ENCODE assay signal across 27 mouse cellular contexts in genomic region chr5:24595261-24595660, GRCm38 (mm10). TPM values are rescaled to one million over a fixed set of nuclear protein-coding genes. Genes with fewer than 3 reads are reported as not detected.
DNase-seq lines count a peak whose midpoint lies in the region; ATAC-seq and TF ChIP-seq lines count a peak whose summit lies in the region.
"Had no signal": no experiment of that assay in that cellular context is flagged by ENCODE, and none has a peak within 500 bp of the region (broad histone marks: within the 10 kb centered on the region; RNA-seq: fewer than 3 reads in every experiment).

No protein-coding gene starts in this region.

- H3K9me3 ChIP-seq in forebrain, postnatal 0 days (ENCODE audit: low read length): no peaks in the 10 kb centered on the region
- no peaks in the 10 kb centered on the region for H3K9me3 ChIP-seq in midbrain, embryonic 11.5 days (ENCODE audit: control insufficient read depth, low read length)
- no peaks in the 10 kb centered on the region for H3K9me3 ChIP-seq in neural tube, embryonic 13.5 days
- H3K9me3 ChIP-seq: embryonic facial prominence, embryonic 12.5 days; liver, embryonic 13.5 days; lung, embryonic 15.5 days had no signal

- no peaks in the 10 kb centered on the region for H3K27me3 ChIP-seq in forebrain, postnatal 0 days (ENCODE audit: insufficient read depth, low read length)
- no peaks in the 10 kb centered on the region; the same call in 1 of the 2 replicates for H3K27me3 ChIP-seq in midbrain, embryonic 11.5 days (ENCODE audit: control insufficient read depth, insufficient read depth, low read length)
- peaks cover 6% of the 10 kb centered on the region; the same call in 1 of the 2 replicates for H3K27me3 ChIP-seq in neural tube, embryonic 13.5 days

- no peak for ATAC-seq in forebrain, postnatal 0 days
- no peak for ATAC-seq in midbrain, embryonic 11.5 days (ENCODE audit: low FRiP score)
- no peak for ATAC-seq in neural tube, embryonic 13.5 days (ENCODE audit: low read depth)
- no peak for ATAC-seq in megakaryocyte-erythroid progenitor cell, adult 5-6 weeks (replicated peaks; ENCODE audit: low FRiP score, low TSS enrichment, poor library complexity, severe bottlenecking)
- ATAC-seq: intestine, postnatal 0 days had no signal

- H3K4me3 ChIP-seq in forebrain, postnatal 0 days (ENCODE audit: low read depth, low read length): no peak overlapping the region
- H3K4me3 ChIP-seq in midbrain, embryonic 11.5 days (ENCODE audit: low read depth, low read length): no peak overlapping the region
- H3K4me3 ChIP-seq in neural tube, embryonic 13.5 days: no peak overlapping the region
- H3K4me3 ChIP-seq: embryonic facial prominence, embryonic 12.5 days; left cerebral cortex, adult 2 months; liver, embryonic 13.5 days; lung, embryonic 15.5 days; myocyte had no signal

- H3K36me3 ChIP-seq in forebrain, postnatal 0 days (ENCODE audit: insufficient read depth): peaks cover 45% of the 10 kb centered on the region
- H3K36me3 ChIP-seq in midbrain, embryonic 11.5 days (ENCODE audit: control insufficient read depth, insufficient read depth, low read length): peaks cover 20% of the 10 kb centered on the region
- H3K36me3 ChIP-seq in neural tube, embryonic 13.5 days: peaks cover 58% of the 10 kb centered on the region

- H3K4me1 ChIP-seq in forebrain, postnatal 0 days (ENCODE audit: insufficient read depth): peaks cover 31% of the 10 kb centered on the region
- H3K4me1 ChIP-seq in midbrain, embryonic 11.5 days (ENCODE audit: control insufficient read depth, insufficient read depth, low read length): peaks cover 47% of the 10 kb centered on the region
- peaks cover 74% of the 10 kb centered on the region for H3K4me1 ChIP-seq in neural tube, embryonic 13.5 days (replicated peaks)

- WGBS in forebrain, postnatal 0 days: 90% methylated on average over 5 of the region's 5 CpGs
- WGBS in midbrain, embryonic 11.5 days: 96% methylated on average over 5 of the region's 5 CpGs
- 84% methylated on average over 5 of the region's 5 CpGs for WGBS in neural tube, embryonic 13.5 days

- DNase-seq in heart, adult 11 months: peak; percentile 90
- DNase-seq in heart, adult 18-20 months: no peak
- no peak for DNase-seq in forebrain, postnatal 0 days
- DNase-seq in midbrain, embryonic 11.5 days (ENCODE audit: low spot score, missing footprints): no peak
- no peak for DNase-seq in thymus, postnatal 10 days (ENCODE audit: low spot score in 2 of 2)
- DNase-seq in adrenal gland, postnatal 4 days (ENCODE audit: low spot score in 2 of 2): no peak
- DNase-seq: heart, postnatal 4 days; liver, embryonic 13.5 days; thymus, postnatal 4 days had no signal

- H3K27ac ChIP-seq in forebrain, postnatal 0 days (ENCODE audit: low read depth, low read length): peak overlapping the region; percentile 96
- peak overlapping the region; percentile 94 for H3K27ac ChIP-seq in midbrain, embryonic 11.5 days (ENCODE audit: low read depth, low read length)
- H3K27ac ChIP-seq in neural tube, embryonic 13.5 days (replicated peaks): peak overlapping the region; percentile 91
- H3K27ac ChIP-seq: kidney, postnatal 0 days; liver, embryonic 13.5 days; lung, embryonic 15.5 days; stomach, postnatal 0 days had no signal

- no peak overlapping the region; the same call in 1 of the 2 replicates for H3K9ac ChIP-seq in forebrain, postnatal 0 days
- H3K9ac ChIP-seq in midbrain, embryonic 11.5 days (ENCODE audit: low read length): peak overlapping the region; percentile 59
- peak overlapping the region; percentile 62; the same call in 1 of the 2 replicates for H3K9ac ChIP-seq in neural tube, embryonic 13.5 days
- H3K9ac ChIP-seq: embryonic facial prominence, embryonic 12.5 days; liver, embryonic 13.5 days; lung, embryonic 15.5 days had no signal

- peak overlapping the region; percentile 54; the same call in 1 of the 2 replicates for H3K4me2 ChIP-seq in forebrain, postnatal 0 days (ENCODE audit: low read depth)
- no peak overlapping the region for H3K4me2 ChIP-seq in midbrain, embryonic 11.5 days
- H3K4me2 ChIP-seq in neural tube, embryonic 13.5 days: no peak overlapping the region
- H3K4me2 ChIP-seq: embryonic facial prominence, embryonic 12.5 days; liver, embryonic 13.5 days; lung, embryonic 15.5 days had no signal

- no peak for TF ChIP-seq CTCF in forebrain, postnatal 0 days (IDR thresholded peaks at IDR 0.05; ENCODE audit: low read depth)

RNA-seq across cellular contexts. Expression of gene Chpf2, which starts 8.7 kb away (rescaled TPM):
- 1 to 10 TPM; 5.8 to 6.9 TPM for total RNA-seq in heart, adult 18-20 months (2021)
- total RNA-seq in forebrain, postnatal 0 days (2014; rRNA removed): 25.0 and 33.5 TPM in 2 replicates
- polyA plus RNA-seq in forebrain, postnatal 0 days (2015; fragmentation: Nextera tagmentation; extraction: Ambion mirVana): 18.7 and 21.3 TPM in 2 replicates
- 7.2 and 9.6 TPM in 2 replicates for polyA plus RNA-seq in midbrain, embryonic 11.5 days (2014; fragmentation: Nextera tagmentation; extraction: Ambion mirVana)
- 19.1 and 19.9 TPM in 2 replicates for polyA plus RNA-seq in neural tube, embryonic 13.5 days (2015; fragmentation: Nextera tagmentation; extraction: Ambion mirVana)
- total RNA-seq in megakaryocyte-erythroid progenitor cell, adult 5-6 weeks (2014; fragmentation: Nextera tagmentation): 12.0 and 14.7 TPM in 2 replicates
- 14.5 and 22.5 TPM in 2 replicates for total RNA-seq in megakaryocyte-erythroid progenitor cell, adult 5-6 weeks (2017)
- 10 to 100 TPM; 59.1 to 68.4 TPM for total RNA-seq in adrenal gland, postnatal 4 days (2021)

RNA-seq across cellular contexts. Expression of gene Abcf2, which starts 18.0 kb away (rescaled TPM):
- 10 to 100 TPM; 53.5 to 54.9 TPM for total RNA-seq in heart, adult 18-20 months (2021)
- total RNA-seq in forebrain, postnatal 0 days (2014; rRNA removed): 59.8 and 66.2 TPM in 2 replicates
- 73.7 and 80.8 TPM in 2 replicates for polyA plus RNA-seq in forebrain, postnatal 0 days (2015; fragmentation: Nextera tagmentation; extraction: Ambion mirVana)
- 143 and 147 TPM in 2 replicates for polyA plus RNA-seq in midbrain, embryonic 11.5 days (2014; fragmentation: Nextera tagmentation; extraction: Ambion mirVana)
- polyA plus RNA-seq in neural tube, embryonic 13.5 days (2015; fragmentation: Nextera tagmentation; extraction: Ambion mirVana): 91.2 and 99.1 TPM in 2 replicates
- total RNA-seq in megakaryocyte-erythroid progenitor cell, adult 5-6 weeks (2014; fragmentation: Nextera tagmentation): 70.2 and 80.7 TPM in 2 replicates
- total RNA-seq in megakaryocyte-erythroid progenitor cell, adult 5-6 weeks (2017): 122 and 164 TPM in 2 replicates
- 10 to 100 TPM; 54.7 to 59.8 TPM for total RNA-seq in adrenal gland, postnatal 4 days (2021)

RNA-seq across cellular contexts. Expression of gene Smarcd3, which starts 28.9 kb away (rescaled TPM):
- total RNA-seq in heart, adult 18-20 months (2021): 10 to 100 TPM; 56.5 to 59.8 TPM
- 265 and 272 TPM in 2 replicates for total RNA-seq in forebrain, postnatal 0 days (2014; rRNA removed)
- polyA plus RNA-seq in forebrain, postnatal 0 days (2015; fragmentation: Nextera tagmentation; extraction: Ambion mirVana): 162 and 168 TPM in 2 replicates
- polyA plus RNA-seq in midbrain, embryonic 11.5 days (2014; fragmentation: Nextera tagmentation; extraction: Ambion mirVana): 56.8 and 60.2 TPM in 2 replicates
- polyA plus RNA-seq in neural tube, embryonic 13.5 days (2015; fragmentation: Nextera tagmentation; extraction: Ambion mirVana): 91.1 and 99.2 TPM in 2 replicates
- not detected in 2 replicates for total RNA-seq in megakaryocyte-erythroid progenitor cell, adult 5-6 weeks (2014; fragmentation: Nextera tagmentation)
- total RNA-seq in megakaryocyte-erythroid progenitor cell, adult 5-6 weeks (2017): not detected in 2 replicates
- total RNA-seq in adrenal gland, postnatal 4 days (2021): 10 to 100 TPM; 27.9 to 30.6 TPM

RNA-seq across cellular contexts. Expression of gene 4931409K22Rik, which starts 38.7 kb away (rescaled TPM):
- not detected for total RNA-seq in heart, adult 18-20 months (2021)
- not detected in 2 replicates for total RNA-seq in forebrain, postnatal 0 days (2014; rRNA removed)
- 0.11 TPM in 1 of 2 replicates, not detected in the other for polyA plus RNA-seq in forebrain, postnatal 0 days (2015; fragmentation: Nextera tagmentation; extraction: Ambion mirVana)
- not detected in 2 replicates for polyA plus RNA-seq in midbrain, embryonic 11.5 days (2014; fragmentation: Nextera tagmentation; extraction: Ambion mirVana)
- polyA plus RNA-seq in neural tube, embryonic 13.5 days (2015; fragmentation: Nextera tagmentation; extraction: Ambion mirVana): 0.08 and 0.17 TPM in 2 replicates
- total RNA-seq in megakaryocyte-erythroid progenitor cell, adult 5-6 weeks (2014; fragmentation: Nextera tagmentation): not detected in 2 replicates
- not detected in 2 replicates for total RNA-seq in megakaryocyte-erythroid progenitor cell, adult 5-6 weeks (2017)
- under 1 TPM in 1 of 2 experiments, not detected in 1; 0.11 TPM for total RNA-seq in adrenal gland, postnatal 4 days (2021)
- total RNA-seq: adrenal gland, adult 18-20 months; common myeloid progenitor, adult 5-6 weeks; gastrocnemius, adult 18-20 months; granulocyte monocyte progenitor cell, adult 5-6 weeks; heart, postnatal 4 days; layer of hippocampus, adult 18-20 months; MEL had no signal
- polyA plus RNA-seq: cerebellum, adult 2 months; heart, embryonic 14.5 days; intestine, postnatal 0 days; limb, embryonic 11.5 days; liver, embryonic 13.5 days; lung, embryonic 15.5 days; myocyte; stomach, postnatal 0 days had no signal

RNA-seq across cellular contexts. Expression of gene Asb10, which starts 54.5 kb away (rescaled TPM):
- total RNA-seq in heart, adult 18-20 months (2021): 10 to 100 TPM; 83.7 to 90.6 TPM
- 0.43 TPM in 1 of 2 replicates, not detected in the other for total RNA-seq in forebrain, postnatal 0 days (2014; rRNA removed)
- polyA plus RNA-seq in forebrain, postnatal 0 days (2015; fragmentation: Nextera tagmentation; extraction: Ambion mirVana): 0.21 and 0.22 TPM in 2 replicates
- polyA plus RNA-seq in midbrain, embryonic 11.5 days (2014; fragmentation: Nextera tagmentation; extraction: Ambion mirVana): 0.25 TPM in 2 replicates
- polyA plus RNA-seq in neural tube, embryonic 13.5 days (2015; fragmentation: Nextera tagmentation; extraction: Ambion mirVana): 0.15 and 0.25 TPM in 2 replicates
- total RNA-seq in megakaryocyte-erythroid progenitor cell, adult 5-6 weeks (2014; fragmentation: Nextera tagmentation): not detected in 2 replicates
- not detected in 2 replicates for total RNA-seq in megakaryocyte-erythroid progenitor cell, adult 5-6 weeks (2017)
- 1 to 10 TPM; 2.6 to 3.0 TPM for total RNA-seq in adrenal gland, postnatal 4 days (2021)
- total RNA-seq: granulocyte monocyte progenitor cell, adult 5-6 weeks; left cerebral cortex, adult 2 months had no signal

Comparison
In these comparisons a context has a peak if more than half of its experiments do, and no peak if none do; other contexts are left out.
1. RNA of gene Smarcd3, which starts 28.9 kb away (total RNA-seq): 265 to 272 TPM in forebrain, postnatal 0 days, 56.5 to 59.8 TPM in heart, adult 18-20 months and 27.9 to 30.6 TPM in adrenal gland, postnatal 4 days; not detected in megakaryocyte-erythroid progenitor cell, adult 5-6 weeks; every median in the first group is over 10 times any median in the second.
2. Peak in every context shown above with its lines, with median percentiles within 50 percentile points of each other: H3K27ac ChIP-seq.